Mouse (Mus musculus) layer of hippocampus, adult 2 months (tissue): ENCODE measurements around the gene Tbc1d7. TPM values are rescaled to one million over a fixed set of nuclear protein-coding genes. Genes with fewer than 3 reads are reported as not detected.

Source experiments
- DNase-seq, 2 experiments: peaks; one replicate each; pipeline ENCODE4 v3.0.0; 2022; ENCODE audit warnings: low spot score in 2 of 2
- H3K27ac ChIP-seq: fragments of 200-600 bp; 2 replicates; pipeline ENCODE4 v1.8.1; 2022
- H3K4me3 ChIP-seq: fragments of 200-600 bp; 2 replicates; pipeline ENCODE4 v1.8.1; 2022; ENCODE audit warnings: mild to moderate bottlenecking
- CTCF ChIP-seq: fragments of 200-600 bp; conservative IDR thresholded peaks from 2 replicates; pipeline ENCODE4 v1.8.1; 2022; ENCODE audit warnings: antibody characterized with exemption, mild to moderate bottlenecking, moderate library complexity
- total RNA-seq, 2 experiments: library from RNA; stranded (reverse); gene quantifications; 2 replicates each; pipeline ENCODE4 v1.2.3; 2021

Tbc1d7 gene
- total RNA-seq, 2 experiments from 2014 or later, result 26.0 to 27.2 TPM

DNA sequence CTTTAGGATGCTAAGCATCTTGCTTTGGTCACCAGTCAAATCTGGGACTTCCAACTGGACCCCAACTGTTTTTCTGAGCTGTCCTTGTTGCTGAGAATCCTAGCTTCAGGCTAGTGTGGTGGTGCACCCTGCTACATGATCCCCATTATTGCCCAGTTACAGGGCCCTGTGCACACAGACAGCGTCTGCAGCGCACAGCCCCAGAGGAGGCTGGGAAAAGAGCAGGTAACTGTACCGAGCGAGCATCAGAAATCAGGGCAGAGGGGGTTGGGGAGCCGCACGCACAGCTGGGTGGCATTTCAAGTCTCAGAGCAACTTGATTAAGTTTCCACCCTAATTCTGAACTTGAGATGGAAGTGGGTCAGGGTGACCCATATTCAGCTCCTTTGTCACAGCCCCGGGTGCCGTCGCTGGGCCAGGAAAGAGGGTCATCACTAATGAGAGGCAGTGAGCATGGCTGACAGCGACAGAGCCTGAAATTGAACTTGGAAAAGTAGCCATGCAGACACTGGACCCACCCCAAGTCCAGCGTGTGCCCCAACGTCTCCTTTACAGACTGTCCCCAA is 34.9 kb upstream of the Tbc1d7 start:
- Histone ChIP-seq H3K27ac (peak overlapping the region; percentile 74), H3K4me3 (no peak overlapping the region)
- DNase-seq, result no peak
- no peak for TF ChIP-seq CTCF

DNA sequence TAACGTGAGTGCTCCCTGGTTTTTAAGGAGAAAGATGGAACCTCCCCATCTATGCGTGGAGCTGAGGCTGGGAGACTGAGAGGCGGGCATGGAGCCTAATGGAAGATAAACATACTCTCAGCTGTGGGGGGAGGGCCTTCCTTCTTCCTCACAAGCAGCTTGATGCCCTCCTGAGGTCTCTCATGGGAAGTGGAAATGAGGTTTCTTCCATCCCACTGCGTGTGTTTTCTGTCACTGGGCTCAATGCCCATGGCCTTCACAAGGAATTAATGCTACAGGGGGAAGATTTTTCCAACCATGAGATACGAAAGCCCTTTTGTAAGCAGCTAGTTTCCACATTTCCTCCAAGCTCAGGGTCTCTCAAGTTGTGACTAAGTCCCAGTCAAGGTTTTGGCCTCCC is 32.3 kb upstream of the Tbc1d7 start:
- Histone ChIP-seq H3K27ac (peak overlapping the region; percentile 73), H3K4me3 (no peak overlapping the region)
- TF ChIP-seq CTCF, result no peak
- no peak for DNase-seq

DNA sequence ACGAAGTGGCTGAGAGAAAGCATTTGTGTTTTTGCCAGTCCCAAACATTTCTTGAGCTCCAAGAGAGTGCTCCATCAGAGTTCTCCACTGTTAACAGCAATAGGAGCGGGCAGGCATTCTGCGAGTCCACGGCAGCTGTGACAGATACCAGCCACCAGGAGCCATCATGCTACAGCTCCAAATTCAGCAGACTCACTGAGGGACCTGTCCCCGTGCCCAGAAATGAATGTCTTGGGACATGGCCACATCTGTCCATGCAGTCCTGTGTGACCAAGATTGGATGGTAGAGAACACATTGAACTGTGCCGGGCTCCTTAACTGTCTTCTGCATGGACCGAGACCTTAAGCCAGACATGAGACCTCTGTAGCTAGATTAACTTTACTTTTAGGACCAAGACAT is 31.9 kb upstream of the Tbc1d7 start:
- peak overlapping the region; percentile 73 for H3K27ac ChIP-seq
- H3K4me3 ChIP-seq, result no peak overlapping the region
- TF ChIP-seq CTCF, result peak; percentile 44; the same call in 1 of the 2 replicates
- DNase-seq, result no peak

DNA sequence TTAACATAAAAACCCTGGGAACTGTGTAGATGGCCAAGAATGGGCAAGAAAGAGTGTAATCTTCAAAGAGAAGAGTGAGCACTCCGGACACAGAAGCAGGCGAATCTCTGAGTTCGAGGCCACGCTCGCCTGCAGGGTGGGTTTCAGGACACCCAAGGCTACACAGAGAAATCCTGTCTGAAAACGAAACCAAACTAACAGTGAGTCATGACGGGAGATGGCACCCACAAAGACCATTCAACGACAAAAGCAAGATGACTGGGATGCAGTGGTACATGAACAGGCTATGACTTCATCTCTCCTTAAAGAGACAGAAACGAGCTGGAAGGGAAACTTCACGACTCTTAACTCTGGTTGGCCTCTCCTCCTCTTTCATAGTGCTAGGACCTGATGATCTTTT is 31.1 kb upstream of the Tbc1d7 start:
- peak overlapping the region; percentile 73 for H3K27ac ChIP-seq
- no peak for TF ChIP-seq CTCF
- DNase-seq, result no peak

GRCm38 (mm10) chr13:43201033-43201432 is 29.7 kb upstream of the Tbc1d7 start:
- H3K27ac ChIP-seq, result peak overlapping the region; percentile 73
- TF ChIP-seq CTCF, result peak; percentile 87
- no peak overlapping the region for H3K4me3 ChIP-seq
- peak in 1 of 2 experiments; percentile 69 for DNase-seq

More for the DNA sequence above, 31.1 kb upstream of the Tbc1d7 start:
- H3K4me3 ChIP-seq, result no peak overlapping the region

DNA sequence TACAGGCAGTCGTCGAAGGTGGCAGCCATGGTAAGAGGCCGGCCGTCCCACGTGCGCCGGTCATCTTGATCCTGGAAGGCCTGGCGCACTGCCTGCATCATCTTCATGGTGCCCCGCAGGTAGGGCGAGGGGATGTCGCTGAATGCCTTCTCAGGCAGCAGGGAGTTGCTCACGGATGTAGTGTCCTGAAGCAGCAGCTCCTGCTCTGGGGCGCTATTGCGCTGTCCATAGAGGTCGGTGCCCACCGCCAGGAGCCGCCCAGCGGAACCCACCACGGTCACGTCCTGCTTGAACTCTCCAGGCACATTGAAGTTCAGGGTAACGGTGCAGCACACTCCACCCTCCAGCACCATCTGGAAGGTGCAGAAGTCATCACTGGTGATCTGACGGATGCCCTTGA is 29.2 kb upstream of the Tbc1d7 start:
- no peak overlapping the region for H3K4me3 ChIP-seq
- no peak for DNase-seq
- peak overlapping the region; percentile 63 for H3K27ac ChIP-seq
- no peak for TF ChIP-seq CTCF

DNA sequence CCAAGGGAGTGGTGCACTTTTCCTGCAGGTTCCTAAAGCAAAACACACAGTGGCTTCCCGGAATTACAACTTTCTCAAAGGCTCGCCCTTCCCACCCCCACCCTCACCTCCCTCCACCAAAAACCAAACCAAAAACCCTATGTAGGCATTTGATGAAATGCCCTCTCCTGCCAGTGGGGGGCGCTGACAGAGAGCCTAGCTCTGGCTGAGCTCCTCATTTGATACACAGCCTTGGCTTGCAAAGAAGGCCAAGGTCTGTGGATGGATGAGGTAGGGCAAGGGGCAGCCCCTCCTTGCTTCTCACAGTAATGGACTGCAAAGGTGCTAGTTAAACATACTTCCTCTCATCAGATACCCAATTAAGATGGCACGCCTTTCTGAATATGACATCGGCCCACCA is 28.4 kb upstream of the Tbc1d7 start:
- no peak overlapping the region for H3K4me3 ChIP-seq
- peak; percentile 32 to 64 for DNase-seq
- TF ChIP-seq CTCF, result peak; percentile 78
- H3K27ac ChIP-seq, result peak overlapping the region; percentile 63; the same call in 1 of the 2 replicates

DNA sequence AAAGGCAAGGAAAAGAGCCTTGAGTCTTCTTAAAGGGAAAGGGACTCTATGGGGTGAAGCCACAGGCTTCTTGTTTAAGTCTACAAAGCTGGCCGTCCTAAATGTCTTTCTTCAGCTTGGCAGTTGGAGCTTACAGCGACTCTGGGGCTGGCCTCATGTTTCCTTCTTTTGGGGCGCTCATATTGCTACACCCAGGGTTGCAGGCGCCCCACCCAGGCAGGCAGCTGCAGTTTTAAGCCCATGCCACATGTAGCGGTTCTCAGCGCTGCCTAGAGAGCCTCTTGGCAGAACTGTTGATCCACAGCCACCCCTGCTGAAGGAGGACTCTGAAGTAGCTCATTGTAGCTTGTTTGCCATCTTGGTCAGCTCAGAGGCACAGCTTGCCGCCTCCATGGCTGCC is 28.0 kb upstream of the Tbc1d7 start:
- Histone ChIP-seq H3K27ac (peak overlapping the region; percentile 46), H3K4me3 (no peak overlapping the region)
- no peak for TF ChIP-seq CTCF
- no peak for DNase-seq

- H3K4me3 ChIP-seq, result no peak overlapping the region
- peak; percentile 73 for TF ChIP-seq CTCF
- H3K27ac ChIP-seq, result peak overlapping the region; percentile 33; the same call in 1 of the 2 replicates
- no peak for DNase-seq
Measured at GRCm38 (mm10) chr13:43197187-43197586, 25.9 kb upstream of the Tbc1d7 start.

DNA sequence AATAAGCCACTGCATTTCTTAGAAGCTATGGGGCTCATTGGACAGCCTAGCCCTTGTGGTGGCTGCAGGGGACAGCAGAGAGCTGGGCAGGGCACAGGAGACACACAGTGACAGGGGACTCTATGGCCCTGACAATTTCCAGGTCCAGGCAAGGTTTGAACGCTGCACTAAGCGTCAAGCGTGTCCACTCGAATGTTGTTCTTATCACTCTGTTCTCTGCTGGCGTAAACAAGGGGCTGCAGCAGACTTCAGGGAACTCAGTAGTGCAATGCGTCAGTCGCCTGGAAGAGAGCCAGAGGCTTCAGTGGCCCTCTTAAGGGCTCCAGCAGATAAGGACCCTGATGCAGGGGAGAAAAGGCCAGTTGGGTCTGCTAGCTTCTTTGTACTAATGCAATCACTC is 24.7 kb upstream of the Tbc1d7 start:
- no peak for DNase-seq
- peak; percentile 63 for TF ChIP-seq CTCF
- Histone ChIP-seq H3K4me3 (no peak overlapping the region), H3K27ac (peak overlapping the region; percentile 5; the same call in 1 of the 2 replicates)

- no peak overlapping the region for H3K27ac ChIP-seq
- DNase-seq, result no peak
- no peak overlapping the region for H3K4me3 ChIP-seq
- no peak for TF ChIP-seq CTCF
Measured at GRCm38 (mm10) chr13:43193932-43194331, 22.6 kb upstream of the Tbc1d7 start.

- no peak overlapping the region for H3K4me3 ChIP-seq
- H3K27ac ChIP-seq, result no peak overlapping the region; the same call in 1 of the 2 replicates
- no peak for DNase-seq
- TF ChIP-seq CTCF, result no peak
Measured at GRCm38 (mm10) chr13:43193266-43193665, 22.0 kb upstream of the Tbc1d7 start.

GRCm38 (mm10) chr13:43191741-43192192 is 20.5 kb upstream of the Tbc1d7 start:
- no peak for TF ChIP-seq CTCF
- peak in 1 of 2 experiments; percentile 63 for DNase-seq
- peak overlapping the region; percentile 79 for H3K27ac ChIP-seq
- peak overlapping the region; percentile 30 for H3K4me3 ChIP-seq

GRCm38 (mm10) chr13:43191290-43191689 is 20.0 kb upstream of the Tbc1d7 start:
- no peak for TF ChIP-seq CTCF
- Histone ChIP-seq H3K4me3 (no peak overlapping the region), H3K27ac (peak overlapping the region; percentile 73; the same call in 1 of the 2 replicates)
- DNase-seq, result no peak
